Mouse (Mus musculus) midbrain, embryonic 16.5 days (tissue): ENCODE results near the gene Gpc6. TPM values are rescaled to one million over a fixed set of nuclear protein-coding genes. Genes with fewer than 3 reads are reported as not detected.

Experiments used
- ATAC-seq: fragments of 200-750 bp; cut with Nextera tagmentation; 2 replicates; pipeline ENCODE4 v1.8.0; 2017; ENCODE audit warnings: moderate TSS enrichment
- H3K27ac ChIP-seq: fragments of 300-500 bp; sonication (generic); 2 replicates; pipeline ENCODE4 v1.5.1; 2014; ENCODE audit warnings: mild to moderate bottlenecking, low read length, mixed read lengths
- H3K27me3 ChIP-seq: fragments of 300-500 bp; sonication (generic); 2 replicates; pipeline ENCODE4 v1.6.1; 2014; ENCODE audit warnings: low read depth, low read length, mixed read lengths; ENCODE audit not compliant: control insufficient read depth, insufficient read depth
- H3K36me3 ChIP-seq: fragments of 300-500 bp; sonication (generic); 2 replicates; pipeline ENCODE4 v1.6.1; 2014; ENCODE audit warnings: mild to moderate bottlenecking, low read length, moderate library complexity, mixed read lengths; ENCODE audit not compliant: control insufficient read depth, insufficient read depth
- H3K4me1 ChIP-seq: fragments of 300-500 bp; sonication (generic); 2 replicates; pipeline ENCODE4 v1.6.1; 2014; ENCODE audit warnings: mild to moderate bottlenecking, low read length, mixed read lengths; ENCODE audit not compliant: control insufficient read depth, insufficient read depth
- H3K4me2 ChIP-seq: fragments of 300-500 bp; sonication (generic); 2 replicates; pipeline ENCODE4 v1.6.1; 2014; ENCODE audit warnings: mild to moderate bottlenecking, low read length, mixed read lengths
- H3K4me3 ChIP-seq: fragments of 300-500 bp; sonication (generic); 2 replicates; pipeline ENCODE4 v1.5.1; 2014; ENCODE audit warnings: low read depth, mild to moderate bottlenecking, low read length, moderate library complexity, mixed read lengths
- H3K9ac ChIP-seq: fragments of 300-500 bp; sonication (generic); 2 replicates; pipeline ENCODE4 v1.6.1; 2014; ENCODE audit warnings: low read depth, low read length, mixed read lengths
- H3K9me3 ChIP-seq: fragments of 300-500 bp; sonication (generic); replicated peaks from 2 replicates; pipeline ENCODE4 v1.6.1; 2014; ENCODE audit warnings: mild to moderate bottlenecking, low read length, mixed read lengths; ENCODE audit not compliant: control insufficient read depth, poor library complexity, severe bottlenecking
- WGBS: fragments of 180-500 bp; shearing (Covaris S2); extraction: QIAGEN DNeasy Blood & Tissue Kit; methylation state at CpG from one replicate; pipeline ENCODE4 v1.1.7; 2014; 5-methylcytosine and 5-hydroxymethylcytosine counted together
- polyA plus RNA-seq: library from polyadenylated mRNA; unstranded; fragments of >200 nt; fragmentation: Nextera tagmentation; extraction: Ambion mirVana; gene quantifications from 2 replicates; pipeline ENCODE4 v1.2.1, GENCODE M21; 2015

The Gpc6 gene
- polyA plus RNA-seq, 1 experiment from 2014 or later = 19.7 TPM

DNA sequence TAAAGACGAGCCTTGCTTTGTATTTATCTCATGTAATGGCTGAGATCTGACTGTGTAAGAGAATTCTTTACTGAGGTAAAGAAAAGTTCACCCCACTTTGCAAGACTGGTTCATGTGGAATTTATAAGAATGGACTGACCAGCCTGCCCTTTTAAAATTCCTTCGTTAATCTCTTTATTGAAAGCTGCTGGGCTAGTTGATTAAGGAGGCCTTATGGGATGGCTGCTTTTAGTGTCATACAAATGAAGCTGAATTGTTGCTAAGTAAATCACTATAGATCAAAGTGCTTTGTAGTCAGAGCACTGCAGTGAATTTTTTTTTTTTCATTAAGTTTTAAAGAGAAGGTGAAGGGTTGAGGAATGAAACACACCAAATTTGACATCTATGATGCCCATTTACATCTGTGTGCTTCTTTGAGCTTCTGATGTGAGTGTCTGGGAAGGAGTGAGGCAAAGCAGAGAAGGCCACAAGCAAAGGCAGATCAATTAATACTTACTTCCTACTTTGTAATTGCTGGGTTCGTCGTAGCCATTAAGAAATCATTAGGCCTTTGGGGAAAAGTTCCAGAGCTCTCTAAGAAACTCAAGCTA lies 90.3 kb downstream of the Gpc6 start:
- Histone ChIP-seq H3K9me3 (no peaks in the 10 kb centered on the region), H3K4me1 (peaks cover 10% of the 10 kb centered on the region), H3K4me2 (no peak overlapping the region), H3K4me3 (no peak overlapping the region), H3K36me3 (no peaks in the 10 kb centered on the region), H3K9ac (no peak overlapping the region), H3K27ac (no peak overlapping the region), H3K27me3 (no peaks in the 10 kb centered on the region)
- ATAC-seq = no peak
- WGBS = 11% methylated on average over 4 of the region's 4 CpGs

GRCm38 (mm10) chr14:117022180-117022799 lies 97.2 kb downstream of the Gpc6 start:
- no peak overlapping the region for H3K4me3 ChIP-seq
- H3K9ac ChIP-seq = no peak overlapping the region
- H3K36me3 ChIP-seq = no peaks in the 10 kb centered on the region
- no peaks in the 10 kb centered on the region for H3K9me3 ChIP-seq
- WGBS = 59% methylated on average over 5 of the region's 5 CpGs
- peaks cover 9% of the 10 kb centered on the region for H3K4me1 ChIP-seq
- no peak for ATAC-seq
- H3K27me3 ChIP-seq = no peaks in the 10 kb centered on the region
- no peak overlapping the region for H3K4me2 ChIP-seq
- H3K27ac ChIP-seq = no peak overlapping the region

DNA sequence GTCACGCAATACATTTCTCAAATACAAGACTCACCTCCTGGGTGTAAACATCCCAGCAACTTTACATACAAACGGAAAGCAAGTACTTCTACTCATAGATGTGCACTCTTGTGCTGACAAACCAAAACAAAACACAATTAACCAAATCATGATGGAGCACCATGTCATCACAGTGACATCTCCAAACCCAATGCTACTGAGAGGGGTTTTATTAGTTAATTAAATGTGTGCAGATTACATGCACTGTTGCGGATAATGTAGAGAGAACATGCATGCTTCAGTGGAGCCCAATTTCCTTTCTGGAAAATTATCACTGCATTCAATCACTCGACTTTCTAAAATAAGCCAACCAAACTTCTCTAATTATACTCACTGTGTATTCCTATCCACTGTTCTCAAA lies 109.0 kb downstream of the Gpc6 start:
- H3K27me3 ChIP-seq = no peaks in the 10 kb centered on the region
- H3K9ac ChIP-seq = no peak overlapping the region
- no peak overlapping the region for H3K4me3 ChIP-seq
- no peak overlapping the region for H3K27ac ChIP-seq
- WGBS = 70% methylated on average over 4 of the region's 4 CpGs
- H3K36me3 ChIP-seq = no peaks in the 10 kb centered on the region
- H3K9me3 ChIP-seq = no peaks in the 10 kb centered on the region
- no peaks in the 10 kb centered on the region for H3K4me1 ChIP-seq
- H3K4me2 ChIP-seq = no peak overlapping the region
- no peak for ATAC-seq

DNA sequence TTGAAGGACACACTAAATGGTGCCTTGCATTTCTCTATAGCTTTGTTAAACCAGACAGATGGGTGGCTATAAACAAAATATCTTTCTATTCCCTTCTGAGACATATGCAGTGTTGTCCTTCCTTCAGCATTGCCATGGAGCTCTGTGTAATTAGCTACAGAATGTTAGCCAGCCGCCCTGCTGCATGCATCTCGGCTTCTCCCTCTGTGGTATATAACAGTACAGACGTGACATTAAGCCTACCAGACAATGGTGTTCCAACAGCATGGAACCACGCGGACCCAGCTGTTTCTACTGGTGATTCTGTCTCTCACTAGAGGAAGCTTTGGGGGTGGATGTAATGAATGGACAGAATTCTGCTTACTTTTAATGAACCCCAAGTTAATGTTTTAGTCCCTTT lies 115.9 kb downstream of the Gpc6 start:
- H3K27me3 ChIP-seq = no peaks in the 10 kb centered on the region
- ATAC-seq = no peak
- no peak overlapping the region for H3K4me3 ChIP-seq
- H3K4me1 ChIP-seq = no peaks in the 10 kb centered on the region
- no peak overlapping the region for H3K27ac ChIP-seq
- H3K9ac ChIP-seq = no peak overlapping the region
- H3K9me3 ChIP-seq = no peaks in the 10 kb centered on the region
- H3K36me3 ChIP-seq = no peaks in the 10 kb centered on the region
- no peak overlapping the region for H3K4me2 ChIP-seq
- WGBS = 44% methylated on average over 5 of the region's 5 CpGs

DNA sequence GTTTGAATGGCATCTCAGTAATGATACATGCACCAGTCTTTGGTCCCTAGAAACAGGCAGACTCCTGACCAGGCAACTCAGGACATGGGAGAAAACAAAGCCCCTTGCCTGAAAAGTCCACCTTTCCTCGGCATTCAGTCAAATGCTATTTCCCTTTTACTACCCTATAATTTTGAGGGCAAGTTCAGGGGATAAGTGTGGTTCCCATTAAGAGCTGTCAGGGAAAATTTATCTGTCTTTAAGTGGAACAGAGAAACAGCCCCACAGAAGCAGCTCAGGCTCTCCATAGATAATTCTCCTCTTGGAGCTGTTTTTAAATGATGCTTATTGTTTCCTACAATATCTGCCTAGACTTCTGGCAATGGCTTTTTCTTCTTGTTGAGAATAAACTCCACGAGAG lies 123.8 kb downstream of the Gpc6 start:
- 63% methylated on average over 2 of the region's 2 CpGs for WGBS
- Histone ChIP-seq H3K27ac (no peak overlapping the region), H3K4me3 (no peak overlapping the region), H3K36me3 (no peaks in the 10 kb centered on the region), H3K27me3 (no peaks in the 10 kb centered on the region), H3K4me2 (no peak overlapping the region), H3K9ac (no peak overlapping the region), H3K9me3 (no peaks in the 10 kb centered on the region), H3K4me1 (0 out of 2 replicates have a peak, but pooled peaks cover 3% of the 10 kb centered on the region)
- ATAC-seq = no peak

GRCm38 (mm10) chr14:117050877-117051276 lies 125.8 kb downstream of the Gpc6 start:
- Histone ChIP-seq H3K9ac (no peak overlapping the region), H3K4me1 (0 out of 2 replicates have a peak, but pooled peaks cover 3% of the 10 kb centered on the region), H3K9me3 (no peaks in the 10 kb centered on the region), H3K27ac (no peak overlapping the region), H3K4me2 (no peak overlapping the region), H3K4me3 (no peak overlapping the region), H3K36me3 (no peaks in the 10 kb centered on the region), H3K27me3 (no peaks in the 10 kb centered on the region)
- WGBS = 40% methylated on average over 8 of the region's 8 CpGs
- ATAC-seq = no peak

DNA sequence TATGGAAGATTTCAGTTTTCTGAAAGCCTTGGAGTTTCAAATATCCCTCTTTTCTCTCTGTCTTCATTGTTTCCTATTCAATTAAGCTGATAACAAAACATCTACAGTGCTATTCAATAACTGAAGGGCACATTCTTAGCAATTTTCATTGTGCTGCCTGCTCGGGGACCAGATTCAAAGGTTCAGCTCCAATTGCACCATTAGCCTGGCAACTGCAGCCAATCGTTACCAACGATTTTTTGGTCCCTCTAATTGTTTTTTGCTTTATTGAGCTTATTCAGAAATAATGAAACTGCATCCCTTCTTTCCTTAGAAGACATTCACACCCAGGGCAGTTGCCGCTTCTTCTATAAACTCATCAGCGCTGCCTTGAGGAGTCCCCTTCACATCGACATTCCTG lies 128.2 kb downstream of the Gpc6 start:
- Histone ChIP-seq H3K36me3 (no peaks in the 10 kb centered on the region), H3K27me3 (no peaks in the 10 kb centered on the region), H3K4me1 (0 out of 2 replicates have a peak, but pooled peaks cover 3% of the 10 kb centered on the region), H3K4me3 (no peak overlapping the region), H3K4me2 (no peak overlapping the region), H3K27ac (no peak overlapping the region), H3K9ac (no peak overlapping the region), H3K9me3 (no peaks in the 10 kb centered on the region)
- ATAC-seq = no peak
- 52% methylated on average over 6 of the region's 6 CpGs for WGBS

GRCm38 (mm10) chr14:117055134-117055533 lies 130.0 kb downstream of the Gpc6 start:
- no peak for ATAC-seq
- Histone ChIP-seq H3K27ac (no peak overlapping the region), H3K27me3 (no peaks in the 10 kb centered on the region), H3K9ac (no peak overlapping the region), H3K4me2 (no peak overlapping the region), H3K4me1 (peaks cover 10% of the 10 kb centered on the region; the same call in 1 of the 2 replicates), H3K36me3 (no peaks in the 10 kb centered on the region), H3K9me3 (no peaks in the 10 kb centered on the region), H3K4me3 (no peak overlapping the region)
- WGBS = 77% methylated on average over 2 of the region's 2 CpGs

GRCm38 (mm10) chr14:117061078-117061477 lies 136.0 kb downstream of the Gpc6 start:
- no peak overlapping the region for H3K27ac ChIP-seq
- no peak overlapping the region for H3K9ac ChIP-seq
- H3K36me3 ChIP-seq = no peaks in the 10 kb centered on the region
- H3K4me1 ChIP-seq = peaks cover 9% of the 10 kb centered on the region; the same call in 1 of the 2 replicates
- no peaks in the 10 kb centered on the region for H3K9me3 ChIP-seq
- ATAC-seq = peak; percentile 9; the same call in 1 of the 2 replicates
- no peak overlapping the region for H3K4me2 ChIP-seq
- WGBS = 21% methylated on average over 2 of the region's 2 CpGs
- H3K27me3 ChIP-seq = no peaks in the 10 kb centered on the region
- H3K4me3 ChIP-seq = no peak overlapping the region
